Mouse (Mus musculus) left cerebral cortex, adult 6 months (tissue): ENCODE results near the gene Pycr1. TPM values are rescaled to one million over a fixed set of nuclear protein-coding genes. Genes with fewer than 3 reads are reported as not detected.

Experiments used
- long read RNA-seq, 2 experiments: library from polyadenylated mRNA; unstranded; transcript quantifications; one replicate each; pipeline ENCODE4 v2.0.0; 2019 to 2020
- polyA plus RNA-seq: library from polyadenylated mRNA; unstranded; fragments of <200 nt; fragmentation: Nextera tagmentation; gene quantifications from 2 replicates; pipeline ENCODE4 v1.2.3, GENCODE M21; 2021

Gene Pycr1
- polyA plus RNA-seq: 4.4 and 5.1 TPM in 2 replicates
- long read RNA-seq, experiment 1, partial matches to known transcripts: 2 of 11 reads
- long read RNA-seq, experiment 1, other reads (novel, unspliced or antisense): 6 of 11 reads
- long read RNA-seq, experiment 2, partial matches to known transcripts: 1 of 4 reads
- long read RNA-seq, experiment 2, other reads (novel, unspliced or antisense): 0 of 4 reads

DNA sequence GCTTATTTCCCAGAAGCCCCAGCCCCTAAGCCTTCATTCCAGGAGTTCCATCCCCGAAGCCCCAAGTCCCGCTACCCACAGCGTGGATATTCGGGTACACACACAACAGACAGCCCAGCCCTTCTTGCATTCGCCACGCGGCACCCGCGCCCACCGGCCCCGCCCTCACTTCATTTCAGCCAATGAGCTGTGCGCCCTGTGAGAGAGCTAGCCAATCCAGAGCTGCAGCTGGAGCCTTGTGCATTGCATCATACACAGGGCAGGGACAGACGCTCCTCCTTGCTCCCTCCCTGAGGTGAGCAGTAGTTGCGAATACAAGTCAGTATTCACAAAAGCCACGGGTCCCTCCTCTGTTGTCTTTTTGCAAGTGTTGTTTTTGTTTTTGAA is at the start of gene Pycr1:
Pycr1 (minus strand) TSS at position 169 of the 387 bp plus-strand sequence.

DNA sequence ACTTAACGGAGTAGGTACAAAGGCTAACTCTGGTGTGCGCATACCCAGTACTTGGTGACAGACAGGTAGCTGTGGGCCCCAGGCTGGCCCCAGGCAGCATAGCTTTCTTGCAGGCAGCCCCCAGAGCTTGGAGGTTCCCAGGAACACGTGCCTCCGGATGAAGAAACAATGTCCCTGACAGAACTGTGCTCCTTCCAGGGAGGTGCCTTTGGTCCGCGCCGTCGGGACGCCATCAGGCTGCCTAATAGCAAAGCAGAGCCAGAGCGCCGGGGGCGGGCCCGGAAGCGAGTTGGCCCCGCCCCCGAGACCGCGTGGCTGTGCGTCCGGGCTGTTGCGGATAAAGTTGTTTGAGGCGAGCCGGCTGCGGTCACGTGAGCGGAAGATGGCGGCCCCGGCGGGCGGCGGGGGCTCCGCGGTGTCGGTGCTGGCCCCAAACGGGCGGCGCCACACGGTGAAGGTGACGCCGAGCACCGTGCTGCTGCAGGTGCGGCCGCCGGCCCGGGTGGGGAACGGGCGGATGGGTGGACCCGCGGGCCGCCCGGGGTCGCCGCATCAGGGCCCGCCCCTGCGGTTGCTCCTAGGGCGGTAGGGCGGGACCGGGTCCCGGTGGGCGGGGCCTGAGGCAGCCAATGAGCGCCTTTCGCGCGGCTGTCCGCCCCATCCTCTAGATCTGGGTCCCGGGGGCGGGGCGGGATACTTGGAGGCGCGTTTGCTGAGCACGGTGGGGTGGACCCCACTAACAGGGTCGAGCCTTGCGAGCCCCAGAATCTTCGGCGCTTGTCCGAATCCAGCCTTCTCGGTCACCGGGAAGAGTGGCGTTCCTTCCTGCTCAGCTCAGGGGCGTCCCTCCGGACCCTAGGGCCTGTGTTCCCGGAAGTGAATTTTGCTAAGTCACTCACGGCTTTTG is 29.4 kb upstream of the Pycr1 start, which contains the start of gene Aspscr1:
Aspscr1 (plus strand) TSS at position 287 of the 907 bp plus-strand sequence.

DNA sequence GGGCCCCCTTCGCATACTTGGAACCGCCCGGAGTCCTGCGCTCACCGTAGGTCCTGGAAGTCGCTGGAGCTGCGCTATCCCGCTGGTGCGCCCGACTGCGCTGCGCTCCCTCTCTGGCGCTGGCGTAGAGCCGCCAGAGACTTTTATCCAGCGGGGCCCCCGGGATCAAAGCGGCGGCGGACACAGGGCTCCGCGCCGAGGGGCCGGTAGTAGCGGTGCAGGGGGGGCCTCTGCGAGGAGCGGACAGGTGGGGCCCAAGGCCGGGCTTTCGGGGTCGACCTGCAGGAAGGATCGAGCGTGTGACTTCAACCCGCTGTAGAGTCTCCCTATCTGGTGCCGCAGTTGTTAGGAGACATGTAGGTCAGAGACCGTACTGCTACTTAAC is 17.5 kb upstream of the Pycr1 start, which contains the start of gene Notum:
Notum (minus strand) TSS at position 100 of the 385 bp plus-strand sequence.

DNA sequence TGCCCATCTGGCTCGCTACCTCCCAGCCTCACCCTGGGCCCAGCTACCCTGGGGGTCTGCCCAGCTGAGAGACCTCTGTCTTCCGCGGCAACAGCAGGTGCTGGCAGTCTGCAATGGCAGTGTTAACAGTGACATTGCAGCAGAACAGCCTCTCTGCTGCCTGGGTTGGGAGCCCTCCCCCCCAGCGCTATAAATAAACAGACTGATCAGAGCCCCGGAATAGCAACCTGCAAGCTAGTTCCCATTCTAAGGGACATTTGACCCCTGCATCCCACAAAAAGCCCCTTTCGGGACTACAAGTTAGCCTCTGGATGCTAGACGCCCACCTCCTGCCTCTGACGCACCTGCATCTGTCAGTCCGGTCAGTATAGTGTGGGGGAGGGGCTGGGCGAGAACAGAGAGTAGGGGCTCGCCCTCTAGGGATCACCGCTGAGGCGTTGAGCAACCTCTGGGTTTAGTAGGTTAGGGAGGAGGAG is 4.5 kb upstream of the Pycr1 start, which contains the start of gene Myadml2:
Myadml2 (minus strand) TSS at position 158 of the 476 bp plus-strand sequence.

DNA sequence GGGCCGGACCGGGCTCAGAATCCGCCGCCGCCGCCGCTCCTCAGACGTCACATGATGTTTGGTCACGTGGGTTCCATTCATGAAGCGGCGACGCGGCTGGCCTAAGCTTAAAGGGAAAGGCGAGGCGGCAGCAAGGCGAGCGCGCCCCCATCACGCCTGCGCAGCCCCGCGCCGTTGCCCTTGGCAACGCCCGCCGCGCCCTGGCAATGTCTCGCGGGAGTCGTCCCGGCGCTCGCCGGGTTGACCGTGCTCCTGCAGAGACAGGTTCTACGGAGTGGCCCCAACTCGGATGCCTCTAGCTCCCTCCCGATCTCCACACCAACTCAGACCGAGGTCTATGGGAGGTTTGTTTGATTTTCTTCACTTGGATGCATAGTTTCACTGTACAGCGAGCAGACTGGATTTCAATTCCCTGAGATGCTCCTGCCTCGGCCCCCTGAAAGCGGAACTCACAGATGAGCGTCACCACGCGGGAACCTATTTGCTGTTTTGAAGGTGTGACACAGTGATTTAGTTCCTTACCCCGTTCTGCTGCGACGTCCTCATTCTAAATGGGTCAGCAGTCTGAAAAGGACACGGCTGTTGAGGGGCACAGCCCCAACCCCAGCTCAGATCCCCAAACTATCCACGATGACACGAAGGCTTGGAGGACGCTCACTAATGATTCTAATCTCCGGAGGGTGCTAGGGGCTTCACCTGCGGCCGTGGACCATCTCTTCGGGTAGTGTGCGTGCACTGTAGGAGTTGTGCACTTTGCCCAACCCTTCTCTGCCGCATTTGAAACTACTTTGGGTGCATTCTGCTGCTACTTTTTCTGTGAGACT is 9.8 kb downstream of the Pycr1 start, which contains the start of gene Mafg:
Mafg (minus strand) TSS at position 81 of the 824 bp plus-strand sequence.

DNA sequence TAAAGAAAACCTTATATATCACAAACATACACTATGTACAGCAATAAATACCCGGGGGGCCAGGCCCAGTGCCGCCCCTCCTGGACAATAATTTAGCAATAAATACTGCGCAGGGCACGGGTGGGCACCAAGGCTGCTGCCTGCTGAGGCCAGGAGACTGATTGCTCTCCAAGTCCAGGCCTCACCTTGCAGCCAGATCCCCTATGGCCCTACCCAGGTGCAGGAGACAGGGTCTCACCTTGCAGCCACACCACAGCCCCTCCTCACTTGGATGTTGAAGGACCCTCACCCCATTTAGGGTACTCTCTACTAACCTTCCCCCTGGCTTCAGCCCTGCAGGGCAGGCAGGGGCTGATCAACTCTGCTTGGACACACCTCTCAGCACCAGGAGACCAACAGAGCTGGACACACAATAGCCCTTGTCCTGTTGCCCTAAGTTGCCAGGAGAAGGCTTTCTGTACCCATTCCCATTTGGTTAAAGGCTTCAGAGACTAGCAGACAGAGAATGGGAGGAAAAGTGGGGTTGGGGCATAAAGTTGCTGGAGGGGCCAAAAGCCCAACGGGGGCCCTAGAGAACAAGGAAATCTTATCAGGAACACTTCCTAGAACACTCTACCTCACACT is 18.3 kb downstream of the Pycr1 start, which contains the start of gene Sirt7:
Sirt7 (minus strand) TSS at position 89 of the 624 bp plus-strand sequence.

DNA sequence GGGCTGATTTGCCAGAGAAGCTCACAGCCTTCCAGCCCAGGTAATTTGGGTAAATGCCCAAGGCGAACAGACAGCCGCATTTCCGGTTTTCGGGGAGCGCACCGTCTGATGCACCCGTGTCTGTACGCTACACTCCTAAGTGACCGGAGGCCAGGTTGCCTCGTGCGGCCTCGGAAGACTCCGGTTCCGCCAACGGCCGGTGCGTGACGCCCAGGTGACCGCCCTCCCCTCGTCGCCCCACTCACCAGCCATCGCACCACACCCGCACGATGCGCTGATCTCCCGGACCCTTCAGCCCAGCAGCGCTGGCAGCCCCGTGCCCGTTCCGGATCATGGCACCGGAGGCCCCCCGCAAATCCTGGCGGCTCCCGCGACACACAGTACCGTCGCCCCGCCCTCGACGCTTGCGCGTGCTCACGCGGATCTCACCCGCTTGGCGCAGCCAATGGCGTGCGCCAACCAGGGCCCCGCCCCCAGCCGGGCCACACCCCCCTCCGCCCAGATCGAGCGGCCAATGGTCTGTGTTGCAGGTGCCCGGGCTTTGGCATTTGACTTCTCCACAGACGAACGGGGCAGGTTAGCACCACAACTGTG is 26.0 kb downstream of the Pycr1 start, which contains the start of gene Pcyt2:
Pcyt2 (minus strand) TSS at position 418 of the 594 bp plus-strand sequence.

DNA sequence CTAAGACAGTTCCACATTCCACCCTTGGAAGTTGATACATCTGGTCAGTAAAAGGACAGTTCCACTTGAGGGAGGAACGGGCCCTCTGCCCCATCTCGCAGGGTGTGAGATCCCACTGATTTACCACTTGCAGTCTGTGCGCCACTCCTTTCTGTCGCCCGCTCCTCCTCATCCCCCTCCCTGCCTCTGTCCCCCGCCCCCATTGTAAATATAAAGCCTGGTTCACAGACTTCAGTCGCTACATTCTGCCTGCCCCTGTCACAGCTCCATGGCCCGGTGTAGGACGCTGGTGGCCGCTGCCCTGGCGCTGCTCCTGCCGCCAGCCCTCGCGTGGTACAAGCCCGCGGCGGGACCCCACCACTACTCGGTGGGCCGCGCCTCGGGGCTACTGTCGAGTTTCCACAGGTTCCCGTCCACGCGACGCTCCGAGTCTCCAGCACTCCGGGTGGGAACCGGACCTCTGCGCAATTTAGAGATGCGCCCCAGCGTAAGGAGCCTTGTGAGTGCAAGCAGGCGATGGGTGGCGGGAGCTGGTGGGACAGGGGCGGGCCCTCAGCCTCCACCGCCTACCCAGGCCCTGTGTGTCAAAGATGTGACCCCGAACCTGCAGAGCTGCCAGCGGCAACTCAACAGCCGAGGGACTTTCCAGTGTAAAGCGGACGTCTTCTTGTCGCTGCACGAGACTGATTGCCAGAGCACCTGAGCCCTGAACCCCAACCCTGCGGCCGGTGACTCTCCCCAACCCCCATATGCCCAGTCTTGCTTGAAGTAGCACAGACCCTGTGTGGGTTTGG is 35.1 kb downstream of the Pycr1 start, which contains the start of gene Npb:
Npb (plus strand) TSS at position 237 of the 794 bp plus-strand sequence.

DNA sequence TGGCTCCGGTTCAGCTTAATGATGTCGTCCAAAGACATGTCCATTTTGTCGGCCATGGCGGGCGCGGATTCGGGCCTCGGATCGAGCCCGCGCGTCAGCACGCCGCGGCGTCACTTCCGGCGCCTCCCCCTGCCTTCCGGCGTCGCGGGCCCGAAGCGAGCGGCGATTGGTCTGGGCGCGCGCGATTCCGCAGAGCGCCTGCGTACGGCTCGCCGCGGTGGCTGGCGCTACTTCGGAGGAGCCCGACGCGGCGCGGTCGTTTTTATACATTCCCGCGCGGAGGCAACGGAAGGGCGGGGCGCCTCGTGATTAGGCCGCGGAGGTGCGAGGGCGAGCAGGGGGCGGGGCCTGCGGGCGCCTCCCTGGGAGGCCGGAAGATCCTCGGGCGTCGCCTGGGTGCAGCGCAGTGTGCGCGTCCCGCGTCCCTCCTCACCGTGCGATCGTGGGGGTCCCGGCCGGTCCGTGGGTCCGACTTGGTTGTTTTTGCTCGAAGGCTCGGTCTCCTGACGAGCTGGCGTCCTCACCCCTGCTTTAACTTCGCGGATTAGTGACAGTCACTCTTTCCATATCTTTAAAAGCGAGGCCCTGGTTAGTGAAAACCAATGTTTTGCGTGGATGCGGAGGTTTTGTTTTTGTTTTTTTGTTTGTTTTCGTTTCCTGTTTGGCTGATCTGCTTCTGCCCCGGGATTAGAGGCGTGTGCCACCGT is 45.1 kb downstream of the Pycr1 start, which contains the start of the genes Alyref and Anapc11:
Alyref (minus strand) TSS at position 83 of the 707 bp plus-strand sequence.
Anapc11 (plus strand) TSS at position 139 of the 707 bp plus-strand sequence.

Other genes starting within 250 kb of the Pycr1 start
- gene Nploc4, start 206.1 kb downstream of the Pycr1 start, polyA plus RNA-seq: 4.6 and 5.8 TPM in 2 replicates
- not detected in 2 replicates for gene Tspan10, start 201.1 kb downstream of the Pycr1 start, polyA plus RNA-seq
- gene Pde6g, start 190.3 kb downstream of the Pycr1 start, polyA plus RNA-seq: 0.31 and 0.44 TPM in 2 replicates
- gene Oxld1, start 185.7 kb downstream of the Pycr1 start, polyA plus RNA-seq: 33.4 and 35.5 TPM in 2 replicates
- 26.0 and 30.0 TPM in 2 replicates for gene Ccdc137, start 185.7 kb downstream of the Pycr1 start, polyA plus RNA-seq
- 72.4 and 90.6 TPM in 2 replicates for gene Arl16, start 176.2 kb downstream of the Pycr1 start, polyA plus RNA-seq
- gene Mrpl12, start 159.2 kb downstream of the Pycr1 start, polyA plus RNA-seq: 113 and 125 TPM in 2 replicates
- 13.9 and 14.7 TPM in 2 replicates for gene Slc25a10, start 151.9 kb downstream of the Pycr1 start, polyA plus RNA-seq
- 0.05 TPM in 1 of 2 replicates, not detected in the other for gene Gcgr, start 113.1 kb downstream of the Pycr1 start, polyA plus RNA-seq
- gene Mcrip1, start 94.0 kb downstream of the Pycr1 start, polyA plus RNA-seq: 231 and 232 TPM in 2 replicates
- gene Ppp1r27, start 92.6 kb downstream of the Pycr1 start, polyA plus RNA-seq: not detected in 2 replicates
- gene P4hb, start 70.5 kb downstream of the Pycr1 start, polyA plus RNA-seq: 99.2 and 113 TPM in 2 replicates
- 186 and 291 TPM in 2 replicates for gene Arhgdia, start 62.1 kb downstream of the Pycr1 start, polyA plus RNA-seq
- 7.2 and 21.6 TPM in 2 replicates for gene Alyref, start 45.4 kb downstream of the Pycr1 start, polyA plus RNA-seq
- 76.6 and 229 TPM in 2 replicates for gene Anapc11, start 45.3 kb downstream of the Pycr1 start, polyA plus RNA-seq
- gene Npb, start 35.3 kb downstream of the Pycr1 start, polyA plus RNA-seq: 0.61 and 0.85 TPM in 2 replicates
- 109 and 110 TPM in 2 replicates for gene Pcyt2, start 25.8 kb downstream of the Pycr1 start, polyA plus RNA-seq
- 21.5 and 24.4 TPM in 2 replicates for gene Sirt7, start 18.5 kb downstream of the Pycr1 start, polyA plus RNA-seq
- 14.1 and 24.2 TPM in 2 replicates for gene Mafg, start 10.2 kb downstream of the Pycr1 start, polyA plus RNA-seq
- 7.4 and 9.6 TPM in 2 replicates for gene Myadml2, start 4.4 kb upstream of the Pycr1 start, polyA plus RNA-seq
- gene Notum, start 17.4 kb upstream of the Pycr1 start, polyA plus RNA-seq: 0.55 and 3.6 TPM in 2 replicates
- gene Aspscr1, start 29.2 kb upstream of the Pycr1 start, polyA plus RNA-seq: 48.4 and 50.7 TPM in 2 replicates
- gene Cenpx, start 70.0 kb upstream of the Pycr1 start, polyA plus RNA-seq: 82.4 and 87.0 TPM in 2 replicates
- gene Lrrc45, start 70.2 kb upstream of the Pycr1 start, polyA plus RNA-seq: 6.3 and 8.2 TPM in 2 replicates
- gene Rac3, start 77.7 kb upstream of the Pycr1 start, polyA plus RNA-seq: 38.2 and 40.8 TPM in 2 replicates
- gene Dcxr, start 83.5 kb upstream of the Pycr1 start, polyA plus RNA-seq: 20.5 and 25.7 TPM in 2 replicates
- gene Cbr2, start 88.3 kb upstream of the Pycr1 start, polyA plus RNA-seq: 2.0 and 2.1 TPM in 2 replicates
- 0.18 and 1.9 TPM in 2 replicates for gene Hmga1b, start 119.0 kb upstream of the Pycr1 start, polyA plus RNA-seq
- gene Rfng, start 140.4 kb upstream of the Pycr1 start, polyA plus RNA-seq: 29.8 and 56.0 TPM in 2 replicates
- gene Gps1, start 140.5 kb upstream of the Pycr1 start, polyA plus RNA-seq: 203 and 262 TPM in 2 replicates
- 32.0 and 44.3 TPM in 2 replicates for gene Dus1l, start 152.6 kb upstream of the Pycr1 start, polyA plus RNA-seq
- 25.3 and 31.9 TPM in 2 replicates for gene Fasn, start 180.8 kb upstream of the Pycr1 start, polyA plus RNA-seq